Mouse (Mus musculus): ENCODE results near the gene Rnf17.
A peak's percentile ranks its signal among the peaks of the same experiment; 100 is the strongest.

DNA sequence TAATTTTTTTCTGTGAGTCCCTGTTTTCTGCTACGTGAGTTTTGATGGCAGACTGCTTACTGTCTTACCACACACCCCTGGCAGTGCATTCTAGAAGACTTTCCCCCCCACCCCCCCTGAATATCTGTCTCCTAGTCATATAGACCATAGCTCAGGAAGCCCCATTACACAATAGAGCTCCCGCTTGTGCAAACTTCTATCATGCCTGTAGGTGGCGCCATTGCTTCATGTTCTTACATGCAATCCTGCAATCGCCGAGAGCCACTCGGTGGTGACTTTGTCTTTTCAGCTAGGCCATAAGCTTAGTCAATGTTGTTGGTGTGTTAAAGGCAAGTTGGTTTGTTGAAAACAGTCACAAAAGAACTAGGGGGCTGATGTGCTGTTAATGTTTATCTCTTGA is 26.6 kb upstream of the Rnf17 start:
- TF ChIP-seq CTCF (IDR thresholded peaks at IDR 0.05; ENCODE audit: low read depth, low read length) = peak; percentile 49; the same call in 1 of the 2 replicates
- no peak for TF ChIP-seq GATA1 (IDR thresholded peaks at IDR 0.05; ENCODE audit: borderline replicate concordance, low read length)
